Mouse (Mus musculus): ENCODE measurements at regions not wholly inside any gene's neighbourhood (a gene's known extent, or its start where the extent isn't known, plus 50 kb on each side); places are given as distances from the start of the nearest gene placed in this dataset.

DNA sequence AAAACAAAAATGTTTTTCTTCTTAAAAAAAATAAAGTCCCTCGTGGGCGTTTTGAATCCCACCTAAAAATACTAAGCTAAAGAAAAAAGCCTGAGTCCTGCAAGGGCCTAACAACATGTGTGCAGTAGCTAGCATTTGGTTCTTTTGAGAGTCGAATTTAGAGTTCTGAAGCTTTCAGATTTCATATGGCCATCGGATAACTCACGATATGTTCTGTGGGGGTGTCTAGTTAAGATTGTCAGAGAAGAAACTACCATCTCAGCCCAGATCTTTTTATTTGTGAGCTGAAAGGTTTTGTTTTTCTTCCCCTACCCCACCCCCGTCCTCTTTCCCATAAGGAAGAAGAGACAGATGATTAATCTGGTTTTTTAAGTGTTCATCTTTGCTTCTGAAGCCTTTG lies 327.8 kb downstream of the Slc4a3 start:
- TF ChIP-seq CTCF (IDR thresholded peaks at IDR 0.05; ENCODE audit: extremely low read depth, insufficient read depth, insufficient read length, insufficient replicate concordance): no peak
- TF ChIP-seq POLR2A (IDR thresholded peaks at IDR 0.05; ENCODE audit: low read depth, low read length): no peak

All from spleen, adult 2 months (tissue).